10 mouse cellular contexts compared by ENCODE assay signal in the genomic region with DNA sequence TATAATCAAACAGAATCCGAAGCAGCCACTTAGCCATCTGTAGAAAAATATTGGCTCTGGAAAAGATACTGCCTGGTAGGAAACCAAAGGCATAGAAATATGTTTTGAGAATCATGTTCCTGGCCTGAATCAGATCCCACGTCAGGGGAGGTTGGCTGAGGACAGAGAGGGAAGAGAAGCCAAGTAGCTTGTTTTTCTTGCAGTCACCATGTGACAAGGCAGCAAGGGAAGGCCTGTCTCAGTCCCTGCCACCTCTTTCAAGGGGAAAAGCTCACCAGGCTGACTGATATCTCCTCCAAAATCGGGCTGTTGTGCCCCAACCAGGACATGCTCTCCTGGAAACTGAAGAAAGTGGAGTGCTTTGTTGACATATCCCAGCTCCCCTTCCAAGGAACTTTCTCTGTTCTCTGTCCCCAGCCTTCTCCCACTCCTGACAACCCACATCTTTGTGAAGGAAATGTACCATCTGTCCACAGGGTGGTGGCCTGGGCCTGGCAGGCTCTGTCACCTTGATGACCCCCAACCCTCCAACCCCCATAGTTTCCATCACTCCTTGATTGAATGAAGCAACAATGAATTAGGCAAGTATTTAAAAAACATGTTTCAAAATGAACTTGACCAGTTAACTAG.
DNase-seq lines count a peak whose midpoint lies in the region; ATAC-seq and TF ChIP-seq lines count a peak whose summit lies in the region.
"Had no signal": no experiment of that assay in that cellular context is flagged by ENCODE, and none has a peak within 500 bp of the region (broad histone marks: within the 10 kb centered on the region; RNA-seq: fewer than 3 reads in every experiment).

No protein-coding gene starts in this region.

- no peak for TF ChIP-seq POLR2A in bone marrow macrophage, adult 2 months (IDR thresholded peaks at IDR 0.05; ENCODE audit: borderline replicate concordance, low read depth, low read length)
- TF ChIP-seq POLR2A in cortical plate, adult 2 months (IDR thresholded peaks at IDR 0.05; ENCODE audit: extremely low read depth, insufficient read depth, low read length) = no peak

- no peaks in the 10 kb centered on the region for H3K9me3 ChIP-seq in forebrain, postnatal 0 days (ENCODE audit: low read length)
- H3K9me3 ChIP-seq in forebrain, embryonic 12.5 days = no peaks in the 10 kb centered on the region
- H3K9me3 ChIP-seq: liver, embryonic 13.5 days had no signal

- DNase-seq in forebrain, postnatal 0 days = peak; percentile 81
- peak; percentile 36 for DNase-seq in kidney, postnatal 14 days
- DNase-seq in spleen, adult 12 weeks (ENCODE audit: low spot score) = no peak
- no peak for DNase-seq in spleen, postnatal 10 days (ENCODE audit: low spot score in 2 of 2)
- DNase-seq in MN1 (ENCODE audit: low spot score) = no peak
- DNase-seq: liver, embryonic 13.5 days had no signal

- peak; percentile 92 for ATAC-seq in forebrain, postnatal 0 days
- no peak for ATAC-seq in forebrain, embryonic 12.5 days (ENCODE audit: low FRiP score)

- H3K27me3 ChIP-seq in forebrain, postnatal 0 days (ENCODE audit: insufficient read depth, low read length) = no peaks in the 10 kb centered on the region
- H3K27me3 ChIP-seq in forebrain, embryonic 12.5 days = peaks cover 5% of the 10 kb centered on the region; the same call in 1 of the 2 replicates
- H3K27me3 ChIP-seq: CH12.LX; liver, embryonic 13.5 days had no signal

- H3K9ac ChIP-seq in forebrain, postnatal 0 days = no peak overlapping the region
- no peak overlapping the region for H3K9ac ChIP-seq in forebrain, embryonic 12.5 days
- H3K9ac ChIP-seq: liver, embryonic 13.5 days had no signal

- H3K27ac ChIP-seq in forebrain, postnatal 0 days (ENCODE audit: low read depth, low read length) = 0 out of 2 replicates have a peak overlapping the region, but pooled peaks have one; percentile 30
- no peak overlapping the region for H3K27ac ChIP-seq in forebrain, embryonic 12.5 days
- H3K27ac ChIP-seq in bone marrow macrophage, adult 2 months (ENCODE audit: insufficient read depth, low read depth, low read length) = peak overlapping the region; percentile 4; the same call in 1 of the 2 replicates
- peak overlapping the region; percentile 27; the same call in 1 of the 2 replicates for H3K27ac ChIP-seq in cortical plate, adult 2 months (ENCODE audit: insufficient read depth, low read length)
- H3K27ac ChIP-seq: liver, embryonic 13.5 days had no signal

- no peak overlapping the region for H3K4me3 ChIP-seq in forebrain, postnatal 0 days (ENCODE audit: low read depth, low read length)
- no peak overlapping the region for H3K4me3 ChIP-seq in forebrain, embryonic 12.5 days (replicated peaks)
- no peak overlapping the region for H3K4me3 ChIP-seq in bone marrow macrophage, adult 2 months (ENCODE audit: insufficient read depth, low read length)
- no peak overlapping the region for H3K4me3 ChIP-seq in cortical plate, adult 2 months (ENCODE audit: insufficient read depth, low read length)
- H3K4me3 ChIP-seq: liver, embryonic 13.5 days had no signal

- WGBS in forebrain, postnatal 0 days = 55% methylated on average over 3 of the region's 3 CpGs
- 71% methylated on average over 3 of the region's 3 CpGs for WGBS in forebrain, embryonic 12.5 days

- no peak for TF ChIP-seq CTCF in forebrain, postnatal 0 days (IDR thresholded peaks at IDR 0.05; ENCODE audit: low read depth)
- no peak for TF ChIP-seq CTCF in bone marrow macrophage, adult 2 months (IDR thresholded peaks at IDR 0.05; ENCODE audit: low read depth, low read length)
- no peak for TF ChIP-seq CTCF in cortical plate, adult 2 months (IDR thresholded peaks at IDR 0.05; ENCODE audit: extremely low read depth, insufficient read depth, low read length)

- 0 out of 2 replicates have a peak, but pooled peaks cover 4% of the 10 kb centered on the region for H3K4me1 ChIP-seq in forebrain, postnatal 0 days (ENCODE audit: insufficient read depth)
- H3K4me1 ChIP-seq in forebrain, embryonic 12.5 days = no peaks in the 10 kb centered on the region
- peaks cover 21% of the 10 kb centered on the region for H3K4me1 ChIP-seq in bone marrow macrophage, adult 2 months (ENCODE audit: control insufficient read depth, insufficient read depth, low read length)
- peaks cover 5% of the 10 kb centered on the region for H3K4me1 ChIP-seq in cortical plate, adult 2 months (ENCODE audit: control insufficient read depth, insufficient read depth, low read length)
- H3K4me1 ChIP-seq: liver, embryonic 13.5 days had no signal

- no peak overlapping the region for H3K4me2 ChIP-seq in forebrain, postnatal 0 days (ENCODE audit: low read depth)
- no peak overlapping the region for H3K4me2 ChIP-seq in forebrain, embryonic 12.5 days
- H3K4me2 ChIP-seq: liver, embryonic 13.5 days had no signal

- H3K36me3 ChIP-seq in forebrain, postnatal 0 days (ENCODE audit: insufficient read depth) = no peaks in the 10 kb centered on the region
- H3K36me3 ChIP-seq in forebrain, embryonic 12.5 days (replicated peaks) = no peaks in the 10 kb centered on the region
- H3K36me3 ChIP-seq: liver, embryonic 13.5 days had no signal

Comparison
In these comparisons a context has a peak if more than half of its experiments do, and no peak if none do; other contexts are left out.
1. DNase-seq: peak in forebrain, postnatal 0 days (single experiment) and kidney, postnatal 14 days (single experiment); none in spleen, adult 12 weeks (single experiment), spleen, postnatal 10 days (0 of 2) and MN1 (single experiment).